Mouse (Mus musculus): ENCODE results near the gene H2-M10.2. TPM values are rescaled to one million over a fixed set of nuclear protein-coding genes. Genes with fewer than 3 reads are reported as not detected.
"Not testable (repeated sequence)": the region's sequence is repeated elsewhere in the genome, so short reads cannot be mapped to it uniquely, and the experiment has no call there.

Gene H2-M10.2
- polyA plus RNA-seq, 1 experiment from 2014 or later = 0.37 TPM

DNA sequence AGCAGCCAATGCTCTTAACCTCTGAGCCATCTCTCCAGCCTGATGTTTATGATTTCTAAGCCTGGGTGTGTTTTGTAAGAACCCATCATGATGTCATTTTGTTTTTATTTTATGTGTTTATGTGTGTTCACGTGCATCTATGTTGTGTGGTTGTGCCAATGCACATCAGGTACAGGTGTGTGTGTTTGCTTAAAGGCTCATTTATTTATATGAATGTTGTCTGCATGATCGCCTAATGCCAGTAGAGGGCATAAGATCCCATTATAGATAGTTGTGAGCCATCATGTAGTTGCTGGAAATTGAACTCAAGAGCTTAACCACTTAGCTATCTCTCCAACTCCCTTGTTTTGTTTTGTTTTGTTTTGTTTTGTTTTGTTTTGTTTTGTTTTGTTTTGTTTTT lies 40.5 kb downstream of the H2-M10.2 start:
- 77% methylated on average over 2 of the region's 2 CpGs for WGBS
- Histone ChIP-seq H3K36me3 (no peaks in the 10 kb centered on the region), H3K4me1 (0 out of 2 replicates have a peak, but pooled peaks cover 3% of the 10 kb centered on the region), H3K9me3 (no peaks in the 10 kb centered on the region), H3K9ac (replicated peaks) (no peak overlapping the region), H3K4me3 (no peak overlapping the region), H3K4me2 (replicated peaks) (no peak overlapping the region), H3K27me3 (peaks cover 27% of the 10 kb centered on the region), H3K27ac (replicated peaks) (no peak overlapping the region)
- no peak for ATAC-seq (ENCODE audit: low FRiP score, low read depth)

DNA sequence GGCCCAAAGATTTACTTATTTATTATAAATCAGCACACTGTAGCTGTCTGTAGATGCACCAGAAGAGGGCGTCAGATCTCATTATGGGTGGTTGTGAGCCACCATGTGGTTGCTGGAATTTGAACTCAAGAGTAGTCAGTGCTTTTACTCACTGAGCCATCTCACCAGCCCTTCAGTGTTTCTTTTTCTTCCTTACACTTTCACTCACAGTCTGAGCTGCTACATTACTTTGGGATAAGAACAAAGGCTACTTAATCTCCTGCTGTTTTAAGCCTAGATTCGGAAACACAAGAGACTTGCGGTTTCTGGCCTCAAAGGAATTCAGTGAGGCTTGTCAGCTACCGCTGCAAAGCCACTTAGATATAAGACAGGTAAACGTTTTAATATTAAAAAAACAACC lies 42.3 kb downstream of the H2-M10.2 start:
- WGBS = 11% methylated on average over 5 of the region's 5 CpGs
- no peak overlapping the region for H3K4me2 ChIP-seq (replicated peaks)
- ATAC-seq (ENCODE audit: low FRiP score, low read depth) = no peak
- no peak overlapping the region for H3K9ac ChIP-seq (replicated peaks)
- no peak overlapping the region for H3K4me3 ChIP-seq
- no peaks in the 10 kb centered on the region for H3K9me3 ChIP-seq
- 0 out of 2 replicates have a peak, but pooled peaks cover 3% of the 10 kb centered on the region for H3K4me1 ChIP-seq
- no peaks in the 10 kb centered on the region for H3K36me3 ChIP-seq
- H3K27ac ChIP-seq (replicated peaks) = no peak overlapping the region
- H3K27me3 ChIP-seq = peaks cover 16% of the 10 kb centered on the region

DNA sequence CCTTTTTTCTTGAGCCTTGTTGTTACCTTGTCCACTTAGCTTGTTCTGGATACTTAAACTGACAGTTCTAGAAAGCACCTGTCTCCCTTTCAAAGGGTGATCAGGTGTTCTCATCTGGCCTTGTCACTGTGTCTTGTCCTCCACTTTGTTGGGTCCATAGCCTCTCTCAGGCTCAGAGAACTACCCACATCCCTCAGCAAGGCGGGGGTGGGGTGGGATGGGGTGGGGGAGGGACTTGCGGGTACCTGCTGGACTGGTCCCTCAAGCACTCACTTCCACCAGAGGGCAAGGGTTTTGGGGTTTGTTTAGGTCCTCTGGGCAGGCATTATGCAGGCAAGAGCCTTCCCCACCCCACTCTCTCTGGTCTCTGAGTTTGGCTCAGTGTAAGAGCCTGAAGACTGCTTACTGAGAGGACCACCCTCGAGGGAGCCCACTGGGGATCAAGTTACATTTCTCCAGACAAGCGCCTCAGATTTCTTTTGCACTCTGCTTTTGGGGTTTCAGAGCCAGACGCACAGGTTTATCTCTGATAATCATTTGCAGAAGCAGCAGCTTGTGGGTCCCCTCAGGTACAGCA lies 45.6 kb downstream of the H2-M10.2 start:
- no peak for ATAC-seq (ENCODE audit: low FRiP score, low read depth)
- Histone ChIP-seq H3K4me3 (no peak overlapping the region), H3K9me3 (no peaks in the 10 kb centered on the region), H3K27ac (replicated peaks) (no peak overlapping the region), H3K36me3 (no peaks in the 10 kb centered on the region), H3K27me3 (peaks cover 37% of the 10 kb centered on the region), H3K4me1 (peaks cover 6% of the 10 kb centered on the region; the same call in 1 of the 2 replicates), H3K4me2 (replicated peaks) (no peak overlapping the region), H3K9ac (replicated peaks) (no peak overlapping the region)
- WGBS = 15% methylated on average over 5 of the region's 5 CpGs

DNA sequence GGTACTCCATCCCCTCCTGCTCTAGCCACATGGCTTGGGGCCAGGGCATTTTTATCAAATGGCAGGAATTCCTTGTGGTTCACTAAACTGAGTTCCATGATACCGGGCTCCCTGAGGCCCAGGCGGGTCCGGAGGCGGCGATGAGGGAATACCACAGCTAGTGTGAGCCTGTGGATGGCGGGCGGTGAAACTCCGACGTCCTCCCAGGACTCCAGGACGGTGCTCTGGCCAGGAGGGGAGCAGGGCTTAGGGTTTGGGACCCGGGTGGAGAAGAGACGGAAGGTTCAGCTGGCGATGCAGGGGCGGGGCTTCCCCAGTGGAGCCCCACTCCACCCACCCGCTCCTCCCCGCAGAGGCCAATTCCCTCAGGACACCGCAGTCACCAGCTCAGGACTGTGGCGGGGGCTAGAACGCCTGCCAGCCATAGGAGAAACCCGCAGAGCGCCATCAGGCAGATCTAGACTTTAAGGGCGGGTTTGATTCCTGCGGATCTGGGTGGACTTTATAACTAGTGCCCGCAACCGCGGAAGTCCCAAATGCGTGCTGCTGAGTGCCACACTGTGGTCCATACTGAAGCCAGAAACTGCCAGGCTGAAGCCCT lies 48.9 kb downstream of the H2-M10.2 start:
- H3K36me3 ChIP-seq = no peaks in the 10 kb centered on the region
- peaks cover 39% of the 10 kb centered on the region for H3K27me3 ChIP-seq
- peak; percentile 52; the same call in 1 of the 2 replicates for ATAC-seq (ENCODE audit: low FRiP score, low read depth)
- peaks cover 6% of the 10 kb centered on the region; the same call in 1 of the 2 replicates for H3K4me1 ChIP-seq
- H3K9me3 ChIP-seq = no peaks in the 10 kb centered on the region
- peak overlapping the region; percentile 29; the same call in 1 of the 2 replicates for H3K9ac ChIP-seq (replicated peaks)
- peak overlapping the region; percentile 34 for H3K4me3 ChIP-seq
- under 1% methylated on average over 27 of the region's 27 CpGs for WGBS
- no peak overlapping the region for H3K27ac ChIP-seq (replicated peaks)
- H3K4me2 ChIP-seq (replicated peaks) = peak overlapping the region; percentile 55

DNA sequence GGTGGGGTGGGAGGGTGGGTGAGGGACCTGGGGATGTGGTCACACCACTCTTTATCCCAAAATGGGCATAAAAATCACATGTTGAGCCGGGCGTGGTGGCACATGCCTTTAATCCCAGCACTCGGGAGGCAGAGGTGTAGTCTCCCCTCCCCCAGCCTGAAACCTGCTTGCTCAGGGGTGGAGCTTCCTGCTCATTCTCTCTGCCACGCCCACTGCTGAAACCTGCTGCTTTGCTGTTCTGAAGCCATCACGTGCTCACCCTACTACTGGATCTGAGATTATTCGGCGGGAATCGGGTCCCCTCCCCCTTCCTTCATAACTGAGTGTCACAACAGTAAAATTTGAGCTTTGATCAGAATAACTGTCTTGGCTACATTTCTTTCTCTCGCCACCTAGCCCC lies 51.0 kb downstream of the H2-M10.2 start:
- not testable (repeated sequence) for H3K27ac ChIP-seq (replicated peaks); H3K4me2 ChIP-seq (replicated peaks); ATAC-seq (ENCODE audit: low FRiP score, low read depth); H3K36me3 ChIP-seq; H3K4me3 ChIP-seq; H3K4me1 ChIP-seq; H3K9me3 ChIP-seq; H3K9ac ChIP-seq (replicated peaks)
- 32% methylated on average over 9 of the region's 9 CpGs for WGBS
- H3K27me3 ChIP-seq = peaks cover 46% of the 10 kb centered on the region

Other genes starting within 250 kb of the H2-M10.2 start
- 6.4 and 6.8 TPM in 2 replicates for gene H2-T22, start 243.7 kb downstream of the H2-M10.2 start, polyA plus RNA-seq (2016; fragmentation: Nextera tagmentation; extraction: Ambion mirVana)
- not detected in 2 replicates for gene Gm6034, start 243.5 kb downstream of the H2-M10.2 start, polyA plus RNA-seq (2016; fragmentation: Nextera tagmentation; extraction: Ambion mirVana)
- not detected in 2 replicates for gene Gm11127, start 228.1 kb downstream of the H2-M10.2 start, polyA plus RNA-seq (2016; fragmentation: Nextera tagmentation; extraction: Ambion mirVana)
- gene Gm19684, start 164.8 kb downstream of the H2-M10.2 start, polyA plus RNA-seq (2016; fragmentation: Nextera tagmentation; extraction: Ambion mirVana) = not detected in 2 replicates
- not detected in 2 replicates for gene Gm7030, start 157.1 kb downstream of the H2-M10.2 start, polyA plus RNA-seq (2016; fragmentation: Nextera tagmentation; extraction: Ambion mirVana)
- not detected in 2 replicates for gene Gm8909, start 118.0 kb downstream of the H2-M10.2 start, polyA plus RNA-seq (2016; fragmentation: Nextera tagmentation; extraction: Ambion mirVana)
- gene H2-T3, start 96.2 kb downstream of the H2-M10.2 start, polyA plus RNA-seq (2016; fragmentation: Nextera tagmentation; extraction: Ambion mirVana) = not detected in 2 replicates
- 83.5 and 88.2 TPM in 2 replicates for gene Rpp21, start 28.4 kb downstream of the H2-M10.2 start, polyA plus RNA-seq (2016; fragmentation: Nextera tagmentation; extraction: Ambion mirVana)
- gene Trim39, start 14.2 kb downstream of the H2-M10.2 start, polyA plus RNA-seq (2016; fragmentation: Nextera tagmentation; extraction: Ambion mirVana) = 27.4 and 27.6 TPM in 2 replicates
- not detected in 2 replicates for gene H2-M10.1, start 39.7 kb upstream of the H2-M10.2 start, polyA plus RNA-seq (2016; fragmentation: Nextera tagmentation; extraction: Ambion mirVana)
- gene H2-M10.3, start 81.9 kb upstream of the H2-M10.2 start, polyA plus RNA-seq (2016; fragmentation: Nextera tagmentation; extraction: Ambion mirVana) = not detected in 2 replicates
- gene H2-M10.4, start 175.8 kb upstream of the H2-M10.2 start, polyA plus RNA-seq (2016; fragmentation: Nextera tagmentation; extraction: Ambion mirVana) = not detected in 2 replicates

All from midbrain, embryonic 12.5 days (tissue).